Mouse (Mus musculus) left cerebral cortex, adult 9 months (tissue): Measurements from ENCODE around the gene Akr1b10.
"Not testable (repeated sequence)": the region's sequence is repeated elsewhere in the genome, so short reads cannot be mapped to it uniquely, and the experiment has no call there.

Experiments
- DNase-seq, 2 experiments: peaks; one replicate each; pipeline ENCODE4 v3.0.0; 2022; ENCODE audit warnings: low spot score in 2 of 2

The Akr1b10 gene

GRCm38 (mm10) chr6:34371700-34372351, 12.2 kb upstream of the Akr1b10 start:
- peak; percentile 31 to 88 for DNase-seq

- DNase-seq: no peak
Measured at GRCm38 (mm10) chr6:34373841-34374240, 10.2 kb upstream of the Akr1b10 start.

GRCm38 (mm10) chr6:34375888-34376287, 8.1 kb upstream of the Akr1b10 start:
- not testable (repeated sequence) for DNase-seq

DNA sequence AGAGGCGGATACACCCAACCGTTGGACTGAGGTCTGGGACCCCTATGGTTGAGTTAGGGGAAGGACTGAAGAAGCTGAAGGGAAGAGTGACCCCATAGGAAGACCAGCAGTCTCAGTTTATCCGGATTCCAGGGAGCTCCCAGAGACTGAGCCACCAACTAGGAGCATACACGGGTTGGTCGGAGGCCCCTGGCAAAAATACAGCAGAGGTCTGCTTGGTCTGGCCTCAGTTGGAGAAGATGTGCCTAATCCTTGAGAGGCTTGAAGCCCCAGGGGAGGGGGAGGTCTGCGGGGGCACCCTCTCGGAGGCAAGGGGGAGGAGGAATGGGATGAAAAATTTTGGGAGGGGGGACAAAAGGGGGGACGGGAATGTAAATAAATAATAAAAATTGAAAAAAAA, 617 bp upstream of the Akr1b10 start:
- DNase-seq: no peak

- no peak for DNase-seq
Measured at GRCm38 (mm10) chr6:34384701-34385370, 818 bp downstream of the Akr1b10 start.

- DNase-seq: no peak
Measured at GRCm38 (mm10) chr6:34388420-34389156, 4.6 kb downstream of the Akr1b10 start.

GRCm38 (mm10) chr6:34395897-34396296, 11.9 kb downstream of the Akr1b10 start:
- no peak for DNase-seq

- DNase-seq: no peak
Measured at GRCm38 (mm10) chr6:34398431-34398830, 14.4 kb downstream of the Akr1b10 start.

GRCm38 (mm10) chr6:34399606-34400220, 15.7 kb downstream of the Akr1b10 start:
- no peak for DNase-seq

GRCm38 (mm10) chr6:34400696-34401095, 16.7 kb downstream of the Akr1b10 start:
- DNase-seq: no peak

DNA sequence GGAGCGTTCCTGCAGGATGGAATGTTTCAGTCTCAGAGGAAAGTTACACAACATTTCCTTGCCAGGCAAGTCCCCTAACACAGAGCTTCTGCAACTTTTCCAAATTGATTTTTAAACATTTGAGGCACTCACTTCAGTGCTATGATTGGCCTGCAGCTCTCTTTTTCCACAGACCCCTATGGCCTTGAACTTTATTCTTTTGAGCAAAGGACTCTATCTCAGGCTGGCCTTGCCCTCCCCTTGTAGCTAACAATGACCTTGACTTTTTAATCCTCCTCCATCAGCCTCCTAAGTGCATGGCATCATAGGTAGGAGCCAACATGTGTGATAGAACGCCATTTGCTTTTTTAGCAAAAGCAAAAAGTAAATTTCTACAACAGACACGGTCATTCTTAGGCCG, 22.7 kb downstream of the Akr1b10 start:
- no peak for DNase-seq

DNA sequence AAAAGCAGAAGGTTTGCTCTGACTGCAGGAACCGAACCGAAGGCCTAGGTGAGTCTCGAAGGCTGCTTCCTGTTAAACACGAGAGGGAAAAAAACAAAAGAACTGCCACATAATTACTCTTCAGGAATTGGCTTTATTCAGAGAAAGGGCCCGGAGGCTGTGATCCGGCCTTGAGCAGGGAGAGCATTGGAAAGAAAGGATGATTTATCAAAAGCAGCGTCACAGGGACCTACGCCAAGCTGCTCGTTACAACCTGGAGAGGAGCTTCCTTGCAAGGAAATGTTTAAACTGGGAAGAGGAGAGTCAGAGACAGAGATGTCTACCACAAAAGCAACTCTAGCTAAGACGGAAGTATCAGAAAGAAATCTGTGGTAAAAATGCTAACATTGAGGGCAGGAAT, 23.4 kb downstream of the Akr1b10 start:
- DNase-seq: no peak

DNA sequence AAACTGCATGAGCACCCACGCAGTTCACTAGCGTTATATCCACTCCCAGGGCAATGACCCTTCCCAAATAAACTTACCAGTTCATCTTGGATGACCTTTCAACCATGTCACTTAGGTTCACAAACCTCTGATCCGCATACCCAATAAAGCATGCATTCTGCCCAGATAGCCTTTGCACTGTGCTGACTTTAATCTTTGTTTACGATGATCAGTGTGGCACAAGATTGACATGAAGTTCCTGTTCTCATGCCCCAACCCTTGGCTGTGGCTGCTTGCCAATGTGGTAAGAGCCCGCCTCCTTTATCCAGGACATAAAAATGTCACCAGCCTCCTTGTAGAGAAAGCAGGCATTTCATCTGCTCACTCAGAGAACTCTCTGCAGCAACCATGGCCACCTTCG, 28.0 kb downstream of the Akr1b10 start, which contains the start of gene Akr1b7:
Gene Akr1b7, plus strand, starts transcription at position 312 of the 400 bp plus-strand sequence.
- no peak for DNase-seq

- no peak for DNase-seq
Measured at GRCm38 (mm10) chr6:34412688-34413087, 28.7 kb downstream of the Akr1b10 start.

GRCm38 (mm10) chr6:34413386-34413785, 29.4 kb downstream of the Akr1b10 start:
- not testable (repeated sequence) for DNase-seq

GRCm38 (mm10) chr6:34416521-34416920, 32.5 kb downstream of the Akr1b10 start:
- no peak for DNase-seq

- DNase-seq: no peak
Measured at GRCm38 (mm10) chr6:34419071-34419470, 35.1 kb downstream of the Akr1b10 start.

- DNase-seq: no peak
Measured at GRCm38 (mm10) chr6:34439006-34439405, 55.0 kb downstream of the Akr1b10 start.

DNA sequence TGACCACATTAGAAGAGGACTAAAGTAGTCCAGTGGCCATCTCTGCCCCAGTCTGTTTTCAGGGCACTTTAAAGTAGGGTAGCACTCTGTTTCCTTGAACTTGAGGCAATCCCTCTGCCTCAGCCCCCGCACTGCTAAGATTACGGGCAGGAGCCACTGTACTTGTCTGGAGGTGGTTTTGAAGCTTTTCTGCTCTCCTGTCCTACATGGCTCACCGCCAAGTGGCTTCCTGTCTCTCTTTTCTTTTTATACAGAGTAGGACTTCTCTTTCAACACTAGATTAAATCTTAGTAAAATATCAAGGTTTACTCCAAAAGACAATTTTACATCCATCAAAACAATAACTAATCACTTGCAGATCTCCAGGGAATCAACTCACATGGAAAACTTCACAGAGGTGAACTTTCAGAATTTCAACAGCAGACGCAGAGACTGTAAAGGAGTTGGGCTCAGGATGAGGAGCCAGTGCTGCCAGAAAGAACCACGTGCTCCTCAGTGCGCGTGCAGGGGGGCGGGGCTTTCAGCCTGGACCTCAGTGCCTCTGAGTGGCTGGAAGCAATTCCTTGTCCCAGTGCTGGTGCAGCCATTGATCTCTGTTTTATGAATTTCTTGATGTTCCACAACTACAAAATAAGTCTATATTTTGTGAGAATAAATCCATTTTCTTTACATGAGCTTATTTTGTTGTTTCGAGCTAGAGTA, 57.7 kb downstream of the Akr1b10 start:
- no peak for DNase-seq

DNA sequence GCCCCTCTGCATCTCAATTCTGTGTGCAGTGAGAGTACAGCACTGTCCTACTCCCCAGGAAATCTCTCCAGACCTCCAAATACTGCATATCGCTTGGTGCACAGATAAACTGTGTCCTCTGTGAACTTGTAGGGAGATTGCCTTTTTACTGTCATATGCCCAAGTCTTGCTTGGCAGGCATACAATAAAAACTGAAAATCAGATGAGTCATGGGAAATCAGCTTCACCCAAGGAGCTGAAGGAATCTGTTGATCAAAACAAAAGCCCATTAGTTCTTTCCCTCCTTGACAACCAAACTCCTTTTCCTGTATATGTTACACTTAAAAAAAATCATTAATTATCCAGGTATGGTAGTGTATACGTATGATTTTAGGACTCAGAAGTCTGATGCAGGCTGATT, 59.8 kb downstream of the Akr1b10 start:
- no peak for DNase-seq
